Mouse (Mus musculus): ENCODE results near the gene Rpl24.

DNA sequence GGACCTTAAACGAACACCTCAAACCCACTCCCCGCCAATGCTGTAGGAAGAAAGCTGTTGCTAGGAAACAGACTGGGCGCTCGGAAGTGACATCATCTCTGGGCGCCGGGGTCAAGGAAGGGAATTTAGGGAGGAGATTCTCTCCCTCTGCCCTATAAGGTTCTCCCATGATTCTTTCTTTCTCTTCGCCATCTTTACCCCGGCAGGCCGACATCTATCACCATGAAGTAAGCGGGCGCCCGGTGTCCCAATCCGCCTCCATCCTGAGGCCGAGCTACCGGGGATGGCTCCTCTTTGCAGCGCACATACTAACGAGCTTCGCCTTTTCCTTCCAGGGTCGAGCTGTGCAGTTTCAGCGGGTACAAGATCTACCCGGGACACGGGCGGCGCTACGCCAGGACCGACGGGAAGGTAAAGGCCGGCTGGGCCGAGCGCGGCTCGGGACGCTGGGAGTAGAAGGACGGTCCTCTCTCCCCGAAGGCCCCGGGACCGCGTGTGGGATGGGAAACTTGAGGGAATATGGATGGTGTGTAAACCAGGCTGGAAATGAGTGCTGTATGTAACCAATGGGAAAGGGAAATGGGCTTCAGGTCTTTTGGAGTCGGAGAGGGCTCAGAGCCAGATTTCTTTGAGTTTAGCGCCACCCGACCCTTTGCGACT, at the start of gene Rpl24:
- TF ChIP-seq EP300 (IDR thresholded peaks at IDR 0.05; ENCODE audit: low read depth): peak; percentile 59; the same call in 1 of the 2 replicates
- no peak for TF ChIP-seq CTCF (IDR thresholded peaks at IDR 0.05; ENCODE audit: low read depth)
